Comparison of ENCODE assay signal across 7 mouse cellular contexts in genomic region chr10:91236844-91237243, GRCm38 (mm10). TPM values are rescaled to one million over a fixed set of nuclear protein-coding genes. Genes with fewer than 3 reads are reported as not detected.
DNase-seq lines count a peak whose midpoint lies in the region; ATAC-seq and TF ChIP-seq lines count a peak whose summit lies in the region.

No protein-coding gene starts in this region.

- no peaks in the 10 kb centered on the region for H3K36me3 ChIP-seq in neural tube, embryonic 13.5 days
- no peaks in the 10 kb centered on the region for H3K36me3 ChIP-seq in forebrain, postnatal 0 days (ENCODE audit: insufficient read depth)
- H3K36me3 ChIP-seq in intestine, embryonic 15.5 days, result no peaks in the 10 kb centered on the region
- no peaks in the 10 kb centered on the region for H3K36me3 ChIP-seq in lung, postnatal 0 days (ENCODE audit: insufficient read depth, low read length)

- peak; percentile 27; the same call in 1 of the 2 replicates for ATAC-seq in neural tube, embryonic 13.5 days (ENCODE audit: low read depth)
- 0 out of 2 replicates have a peak, but pooled peaks have one; percentile 16 for ATAC-seq in forebrain, postnatal 0 days
- ATAC-seq in intestine, embryonic 15.5 days, result peak; percentile 51
- ATAC-seq in lung, postnatal 0 days, result peak; percentile 61

- TF ChIP-seq EP300 in lung, postnatal 0 days (IDR thresholded peaks at IDR 0.05), result peak; percentile 81

- 32% methylated on average over 7 of the region's 7 CpGs for WGBS in neural tube, embryonic 13.5 days
- 13% methylated on average over 7 of the region's 7 CpGs for WGBS in forebrain, postnatal 0 days
- 17% methylated on average over 7 of the region's 7 CpGs for WGBS in intestine, embryonic 15.5 days
- 5% methylated on average over 7 of the region's 7 CpGs for WGBS in lung, postnatal 0 days

- no peaks in the 10 kb centered on the region for H3K9me3 ChIP-seq in neural tube, embryonic 13.5 days
- H3K9me3 ChIP-seq in forebrain, postnatal 0 days (ENCODE audit: low read length), result no peaks in the 10 kb centered on the region
- no peaks in the 10 kb centered on the region for H3K9me3 ChIP-seq in intestine, embryonic 15.5 days
- no peaks in the 10 kb centered on the region for H3K9me3 ChIP-seq in lung, postnatal 0 days (ENCODE audit: low read length)

- no peak overlapping the region for H3K27ac ChIP-seq in neural tube, embryonic 13.5 days (replicated peaks)
- 0 out of 2 replicates have a peak overlapping the region, but pooled peaks have one; percentile 4 for H3K27ac ChIP-seq in brown adipose tissue, adult 24 weeks (replicated peaks; ENCODE audit: low read depth, low read length)
- no peak overlapping the region for H3K27ac ChIP-seq in forebrain, postnatal 0 days (ENCODE audit: low read depth, low read length)
- 0 out of 2 replicates have a peak overlapping the region, but pooled peaks have one; percentile 24 for H3K27ac ChIP-seq in intestine, embryonic 15.5 days
- H3K27ac ChIP-seq in lung, postnatal 0 days (ENCODE audit: low read length), result peak overlapping the region; percentile 67

- H3K27me3 ChIP-seq in neural tube, embryonic 13.5 days, result no peaks in the 10 kb centered on the region
- no peaks in the 10 kb centered on the region for H3K27me3 ChIP-seq in forebrain, postnatal 0 days (ENCODE audit: insufficient read depth, low read length)
- H3K27me3 ChIP-seq in intestine, embryonic 15.5 days (replicated peaks), result no peaks in the 10 kb centered on the region
- H3K27me3 ChIP-seq in lung, postnatal 0 days (replicated peaks; ENCODE audit: insufficient read depth, low read length), result no peaks in the 10 kb centered on the region

- DNase-seq in neural tube, embryonic 10.5 days (ENCODE audit: extremely low spot score, low spot score), result no peak
- DNase-seq in forebrain, postnatal 0 days, result peak; percentile 65
- DNase-seq in lung, postnatal 0 days (ENCODE audit: low spot score), result peak; percentile 94
- DNase-seq in right cerebral cortex, adult 18-20 months, result no peak

- H3K4me2 ChIP-seq in neural tube, embryonic 13.5 days, result no peak overlapping the region
- H3K4me2 ChIP-seq in forebrain, postnatal 0 days (ENCODE audit: low read depth), result no peak overlapping the region
- H3K4me2 ChIP-seq in intestine, embryonic 15.5 days (replicated peaks), result no peak overlapping the region
- H3K4me2 ChIP-seq in lung, postnatal 0 days (replicated peaks; ENCODE audit: low read depth, low read length), result no peak overlapping the region

- no peak overlapping the region for H3K9ac ChIP-seq in neural tube, embryonic 13.5 days
- no peak overlapping the region for H3K9ac ChIP-seq in forebrain, postnatal 0 days
- H3K9ac ChIP-seq in intestine, embryonic 15.5 days, result no peak overlapping the region
- H3K9ac ChIP-seq in lung, postnatal 0 days (replicated peaks; ENCODE audit: low read depth), result no peak overlapping the region

- H3K4me1 ChIP-seq in neural tube, embryonic 13.5 days (replicated peaks), result peaks cover 28% of the 10 kb centered on the region
- H3K4me1 ChIP-seq in brown adipose tissue, adult 24 weeks (ENCODE audit: control insufficient read depth, insufficient read depth, insufficient read length, low read length), result peaks cover 10% of the 10 kb centered on the region
- no peaks in the 10 kb centered on the region; the same call in 1 of the 2 replicates for H3K4me1 ChIP-seq in forebrain, postnatal 0 days (ENCODE audit: insufficient read depth)
- H3K4me1 ChIP-seq in intestine, embryonic 15.5 days (replicated peaks), result peaks cover 11% of the 10 kb centered on the region; the same call in 1 of the 2 replicates
- peaks cover 11% of the 10 kb centered on the region; the same call in 1 of the 2 replicates for H3K4me1 ChIP-seq in lung, postnatal 0 days (ENCODE audit: insufficient read depth, low read depth, low read length)

- peak; percentile 63 for TF ChIP-seq CTCF in forebrain, postnatal 0 days (IDR thresholded peaks at IDR 0.05; ENCODE audit: low read depth)
- peak; percentile 77 for TF ChIP-seq CTCF in lung, postnatal 0 days (IDR thresholded peaks at IDR 0.05)

- no peak overlapping the region for H3K4me3 ChIP-seq in neural tube, embryonic 13.5 days
- H3K4me3 ChIP-seq in brown adipose tissue, adult 24 weeks (ENCODE audit: insufficient read depth, low read depth, low read length), result no peak overlapping the region
- no peak overlapping the region for H3K4me3 ChIP-seq in forebrain, postnatal 0 days (ENCODE audit: low read depth, low read length)
- H3K4me3 ChIP-seq in intestine, embryonic 15.5 days (replicated peaks), result no peak overlapping the region
- H3K4me3 ChIP-seq in lung, postnatal 0 days (ENCODE audit: low read depth, low read length), result no peak overlapping the region

RNA-seq across cellular contexts. Expression of gene Tmpo, which starts 55.7 kb away (rescaled TPM):
- 111 and 141 TPM in 2 replicates for polyA plus RNA-seq in neural tube, embryonic 13.5 days (2015; fragmentation: Nextera tagmentation; extraction: Ambion mirVana)
- polyA plus RNA-seq in brown adipose tissue, adult 24 weeks (2012; ENCODE audit: insufficient read depth, insufficient read length, missing spikeins), result 10.0 and 16.6 TPM in 2 replicates
- total RNA-seq in forebrain, postnatal 0 days (2014; rRNA removed), result 126 and 149 TPM in 2 replicates
- 61.3 and 62.8 TPM in 2 replicates for polyA plus RNA-seq in forebrain, postnatal 0 days (2015; fragmentation: Nextera tagmentation; extraction: Ambion mirVana)
- polyA plus RNA-seq in intestine, embryonic 15.5 days (2015; fragmentation: Nextera tagmentation; extraction: Ambion mirVana), result 165 and 209 TPM in 2 replicates
- 53.3 and 67.4 TPM in 2 replicates for polyA plus RNA-seq in lung, postnatal 0 days (2015; fragmentation: Nextera tagmentation; extraction: Ambion mirVana)

Comparison
In these comparisons a context has a peak if more than half of its experiments do, and no peak if none do; other contexts are left out.
1. H3K27ac ChIP-seq: peak in brown adipose tissue, adult 24 weeks (single experiment), intestine, embryonic 15.5 days (single experiment) and lung, postnatal 0 days (single experiment); none in neural tube, embryonic 13.5 days (single experiment) and forebrain, postnatal 0 days (single experiment).
2. DNase-seq: peak in forebrain, postnatal 0 days (single experiment) and lung, postnatal 0 days (single experiment); none in neural tube, embryonic 10.5 days (single experiment) and right cerebral cortex, adult 18-20 months (single experiment).
3. Peak in every context shown above with its lines, with median percentiles within 50 percentile points of each other: ATAC-seq.